Mouse (Mus musculus) naive thymus-derived CD4-positive, alpha-beta T cell, adult 2 months (primary cell): ENCODE results near the gene Troap.
A peak's percentile ranks its signal among the peaks of the same experiment; 100 is the strongest.

Source experiments
- DNase-seq: peaks from one replicate; pipeline ENCODE4 v3.0.0-alpha.2; 2011; ENCODE audit warnings: low read depth

Troap gene

DNA sequence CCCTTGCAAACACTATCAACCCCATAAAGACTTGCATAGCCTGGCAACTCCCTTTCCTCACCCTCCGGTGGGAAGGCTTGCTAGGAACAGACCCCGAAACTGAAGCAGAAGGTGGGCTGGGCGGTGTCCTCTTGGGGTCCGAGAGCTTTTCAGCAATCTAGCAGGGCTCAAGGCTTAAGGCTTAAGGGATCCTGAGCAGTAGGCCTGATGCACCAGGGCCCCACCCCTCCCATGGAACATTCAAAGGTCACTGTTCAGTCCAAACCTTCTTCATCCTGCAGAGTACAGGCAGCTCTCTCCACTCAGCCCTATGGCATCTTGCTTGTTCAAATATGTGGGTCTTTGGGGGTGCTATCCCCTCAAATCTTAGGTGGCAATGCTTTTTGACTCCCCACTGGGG is 11.6 kb downstream of the Troap start:
- DNase-seq: no peak

- peak; percentile 62 for DNase-seq
Measured at GRCm38 (mm10) chr15:99087253-99088075, 13.1 kb downstream of the Troap start, which contains the start of gene C1ql4. C1ql4 (minus strand) TSS chr15:99087817.

DNA sequence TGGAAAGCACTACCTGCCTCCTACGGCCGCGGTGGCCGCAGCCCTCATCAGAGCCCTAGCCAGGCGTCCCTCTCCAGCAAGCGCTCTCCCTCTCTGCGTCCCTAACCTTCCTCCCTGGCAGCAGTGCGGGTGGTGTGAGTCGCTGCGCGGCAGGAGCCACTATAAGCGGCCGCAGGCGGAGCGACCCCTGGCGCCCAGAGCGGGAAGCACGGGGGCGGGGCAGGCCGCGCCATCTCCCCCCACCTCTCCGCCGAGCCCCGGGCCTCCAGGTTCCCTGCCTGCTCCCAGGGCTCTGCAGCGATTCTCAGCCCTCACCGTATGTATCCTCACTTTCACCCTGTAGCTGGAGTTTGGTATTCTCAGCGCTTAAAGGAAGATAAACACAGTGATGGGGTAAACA is 13.9 kb downstream of the Troap start:
- peak; percentile 91 for DNase-seq

- DNase-seq: no peak
Measured at GRCm38 (mm10) chr15:99089069-99089468, 14.7 kb downstream of the Troap start.

GRCm38 (mm10) chr15:99092870-99093269 is 18.5 kb downstream of the Troap start, which contains the start of gene Dnajc22:
Dnajc22 (plus strand) TSS chr15:99093170.
- DNase-seq: no peak

GRCm38 (mm10) chr15:99093291-99094258 is 19.2 kb downstream of the Troap start:
- peak; percentile 58 for DNase-seq

DNA sequence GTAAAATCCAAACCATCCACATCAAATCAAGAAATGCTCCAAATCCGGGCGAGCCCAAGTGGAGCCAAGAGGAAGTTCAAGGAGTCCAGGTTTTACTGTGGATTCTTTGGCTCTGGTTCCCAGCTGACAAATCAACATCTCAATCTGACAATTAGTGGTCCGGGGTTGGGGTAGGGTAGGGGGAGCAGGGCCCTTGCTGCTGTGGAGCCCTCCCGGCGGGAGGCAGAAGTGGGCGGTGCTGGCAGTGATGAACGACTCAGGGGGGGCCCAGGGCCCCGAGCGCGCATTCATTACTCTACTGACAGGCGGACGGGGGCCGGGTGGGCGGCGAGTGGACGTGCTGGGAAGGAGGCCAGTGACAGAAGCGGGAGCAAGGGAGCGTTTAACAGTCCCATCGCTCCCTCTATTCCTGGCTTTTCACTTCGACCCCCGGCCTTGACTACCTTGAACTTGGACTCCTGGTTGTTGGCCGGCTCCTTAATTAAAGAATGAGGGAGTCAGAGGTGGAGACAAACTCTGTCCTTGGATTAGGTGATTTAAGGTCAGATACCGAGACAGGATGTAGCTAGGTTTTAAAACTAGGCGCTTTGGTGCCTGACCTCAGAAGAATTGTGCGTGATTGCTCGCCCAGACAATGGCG is 20.4 kb downstream of the Troap start:
- DNase-seq: no peak

DNA sequence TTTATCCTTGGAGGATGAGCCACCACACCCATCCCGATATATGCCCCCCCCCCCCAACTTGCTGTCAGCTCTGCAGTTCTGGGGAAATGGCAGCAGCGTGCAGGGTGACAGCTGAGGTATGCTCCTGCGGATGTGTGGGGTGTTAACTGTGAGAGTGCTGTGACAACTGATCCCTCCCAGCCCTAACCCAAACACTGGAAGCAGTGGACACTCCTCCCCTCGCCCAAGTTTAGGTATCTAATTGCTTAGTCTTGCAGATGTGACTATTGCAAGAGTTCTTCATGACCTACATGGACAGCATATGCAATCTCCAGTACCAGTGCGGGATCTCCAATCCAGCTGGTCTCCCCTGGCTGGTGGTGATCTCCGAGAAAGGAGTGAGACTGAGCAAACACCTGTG is 21.0 kb downstream of the Troap start:
- DNase-seq: peak; percentile 27

DNA sequence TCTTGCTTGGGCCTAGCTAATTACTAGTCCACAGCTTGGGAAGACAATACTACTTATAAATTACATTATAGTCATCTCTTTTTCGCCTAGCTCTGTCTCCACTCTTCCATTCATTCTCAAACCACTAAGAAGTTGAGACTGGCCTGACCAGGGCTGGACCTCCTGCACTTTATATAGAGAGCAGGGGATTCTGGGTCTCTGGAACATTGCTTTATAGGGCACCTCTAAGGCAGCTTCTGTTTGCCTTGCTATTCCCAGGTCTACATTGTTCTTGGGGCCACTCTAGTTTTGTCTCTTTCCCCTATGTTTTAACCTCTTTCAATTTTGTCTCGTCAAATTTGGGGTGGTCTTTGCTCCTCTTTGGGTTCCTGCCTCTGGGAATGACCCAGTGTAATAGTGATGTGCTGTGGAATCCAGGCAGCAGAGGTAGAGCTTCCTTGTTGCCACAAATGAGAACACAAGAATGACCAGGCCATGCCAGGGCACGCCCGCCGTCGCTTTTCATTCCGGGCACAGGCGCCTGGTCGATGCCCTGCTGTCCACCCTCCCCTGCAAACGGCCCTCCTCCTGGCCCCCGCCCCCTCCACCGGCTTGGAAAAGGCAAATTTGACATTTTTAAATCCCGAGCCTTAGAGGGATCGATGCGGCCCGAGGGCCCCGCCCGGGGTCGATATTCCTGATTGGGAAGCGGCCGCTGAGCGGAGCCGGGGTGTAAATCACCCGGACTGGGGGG is 21.9 kb downstream of the Troap start:
- no peak for DNase-seq

DNA sequence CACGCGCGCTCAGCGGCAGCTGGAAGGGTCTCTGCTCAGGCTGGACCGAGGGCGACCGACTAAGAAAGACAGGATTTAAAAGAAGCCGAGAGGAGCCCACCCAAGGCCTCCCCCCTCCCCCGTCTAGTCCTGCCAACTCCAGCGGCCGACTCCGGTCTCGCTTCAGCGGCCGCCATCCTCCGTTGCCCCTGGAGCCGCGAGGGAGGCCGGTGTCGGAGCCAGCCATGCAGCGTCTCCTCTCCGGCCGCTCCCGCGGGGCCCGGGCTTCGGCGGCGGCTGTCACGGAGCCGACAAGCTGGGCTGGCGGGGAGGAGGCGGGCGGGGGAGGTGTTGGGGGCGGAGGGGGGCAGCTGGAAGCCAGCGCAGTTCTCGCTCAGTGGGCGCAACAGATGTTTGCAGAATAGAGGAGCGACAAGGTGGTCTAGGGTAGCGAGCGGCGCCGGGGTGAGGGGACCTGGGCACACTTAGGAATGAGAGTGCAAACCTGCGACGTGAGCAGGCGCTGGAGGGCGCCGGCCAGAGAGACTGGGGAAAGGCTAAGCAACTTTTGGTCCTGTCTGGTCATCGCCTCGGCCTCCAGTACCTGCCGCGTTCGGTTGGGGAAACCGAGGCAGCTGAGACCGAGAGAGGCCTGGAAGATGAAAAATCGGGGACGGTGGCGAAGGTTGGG is 22.6 kb downstream of the Troap start:
- peak; percentile 32 for DNase-seq

DNA sequence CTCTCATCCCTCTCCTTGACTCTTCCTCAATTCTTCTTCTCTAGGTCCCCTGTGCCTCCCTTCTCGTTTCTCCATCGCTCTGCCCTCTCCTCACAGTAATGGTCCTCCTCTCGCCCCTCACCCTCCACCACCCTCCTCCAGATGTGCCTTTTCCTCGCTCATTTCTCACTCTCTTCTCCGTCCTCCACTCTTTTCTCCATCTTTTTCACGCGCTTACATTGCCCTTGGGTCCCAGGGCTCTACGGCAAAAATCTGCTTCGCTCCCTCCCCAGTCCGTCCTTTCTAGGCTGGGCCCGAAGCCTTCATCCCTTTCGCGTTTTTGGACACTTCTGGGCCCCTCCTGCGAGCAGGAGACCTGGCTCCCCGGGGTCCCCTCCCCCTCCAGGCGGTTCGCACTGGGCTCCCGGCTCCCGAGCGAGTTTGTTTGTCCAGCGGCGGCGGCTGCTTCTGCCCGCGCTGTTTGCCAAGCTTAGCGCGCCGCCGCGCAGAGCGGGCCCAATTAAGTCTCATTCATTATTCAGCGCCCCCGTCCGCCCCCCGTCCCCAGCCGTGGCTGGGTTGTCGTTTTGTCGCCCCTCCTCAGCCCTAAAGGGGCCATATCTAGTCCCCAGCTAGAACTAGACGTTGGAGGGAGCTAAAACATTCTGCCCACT is 23.6 kb downstream of the Troap start:
- no peak for DNase-seq

DNA sequence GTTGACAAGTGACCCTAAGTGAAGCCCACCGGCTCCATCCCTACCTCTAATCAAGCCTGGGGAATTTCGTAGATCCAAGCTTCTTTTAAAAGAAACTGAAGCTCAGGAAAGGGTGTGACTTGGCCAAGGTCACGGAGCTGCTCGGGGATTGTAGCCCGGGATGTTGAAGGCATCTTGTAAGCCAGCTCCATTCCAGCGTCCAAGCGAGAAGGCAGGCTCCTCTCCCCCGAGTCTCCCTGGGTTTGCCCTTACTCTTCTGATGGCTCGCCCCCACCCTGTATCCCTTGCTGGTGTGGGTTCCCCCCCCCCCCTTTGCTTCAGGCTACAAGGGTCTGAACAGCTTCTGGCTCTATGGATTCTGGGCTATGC is 24.1 kb downstream of the Troap start:
- DNase-seq: no peak

DNA sequence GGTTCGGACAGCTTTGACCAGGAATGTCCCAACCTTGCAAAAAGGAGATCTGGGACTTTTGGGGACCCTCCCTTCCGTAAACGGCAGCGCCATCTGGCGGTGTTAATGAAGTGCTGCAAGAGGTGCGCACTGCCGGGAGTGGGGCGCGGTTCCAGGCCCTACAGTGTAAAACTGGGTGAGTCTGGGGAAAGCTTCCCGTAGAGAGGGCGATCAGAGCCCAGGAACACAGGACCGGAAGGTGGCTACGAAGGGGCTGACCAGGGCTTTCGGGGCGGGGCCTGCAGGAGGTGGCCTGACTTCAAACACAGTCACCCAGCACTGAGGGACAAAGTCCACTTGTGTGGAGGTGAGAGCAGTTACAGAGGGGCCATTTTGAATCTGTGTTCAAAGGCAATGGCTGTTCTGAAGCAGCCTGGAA is 24.8 kb downstream of the Troap start:
- peak; percentile 65 for DNase-seq

DNA sequence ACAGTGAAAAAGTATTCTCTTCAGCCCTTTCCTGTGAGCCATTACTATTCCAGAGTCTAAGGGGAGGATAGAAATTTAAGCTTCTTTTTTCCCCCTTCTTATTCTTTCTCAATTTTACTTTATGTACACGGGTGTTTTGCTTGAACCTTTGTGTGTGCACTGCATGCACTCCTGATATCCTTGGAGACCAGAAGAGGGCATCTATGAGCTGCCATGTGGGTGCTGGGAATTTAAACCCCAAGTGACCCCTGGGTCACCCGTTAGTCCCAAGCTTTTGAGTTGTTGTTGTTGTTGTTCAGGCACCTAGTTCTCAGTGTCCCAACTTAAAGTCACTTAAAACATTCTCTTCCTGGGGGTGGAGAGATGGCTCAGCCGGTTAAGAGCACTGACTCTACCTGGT is 25.6 kb downstream of the Troap start:
- DNase-seq: no peak

DNA sequence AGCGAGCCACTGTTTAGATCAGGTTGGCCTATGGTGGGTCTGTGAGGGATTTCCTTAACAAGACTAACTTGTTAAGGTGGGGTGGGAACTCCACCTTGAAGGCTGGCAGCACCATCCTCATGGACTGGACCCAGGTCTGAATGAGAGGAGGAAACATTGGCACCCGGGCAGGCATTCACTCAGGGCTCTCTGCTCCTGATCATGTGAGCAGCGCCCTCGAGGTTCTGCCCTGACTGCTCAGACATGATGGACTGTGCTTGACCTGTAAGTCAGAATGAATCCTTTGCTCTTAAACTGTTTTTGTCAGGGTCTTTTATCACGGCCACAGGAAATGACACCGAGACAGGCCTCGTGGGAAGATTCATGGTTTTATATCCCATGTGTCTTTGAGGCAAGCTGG is 30.9 kb downstream of the Troap start:
- no peak for DNase-seq

GRCm38 (mm10) chr15:99107866-99108265 is 33.5 kb downstream of the Troap start:
- peak; percentile 61 for DNase-seq

DNA sequence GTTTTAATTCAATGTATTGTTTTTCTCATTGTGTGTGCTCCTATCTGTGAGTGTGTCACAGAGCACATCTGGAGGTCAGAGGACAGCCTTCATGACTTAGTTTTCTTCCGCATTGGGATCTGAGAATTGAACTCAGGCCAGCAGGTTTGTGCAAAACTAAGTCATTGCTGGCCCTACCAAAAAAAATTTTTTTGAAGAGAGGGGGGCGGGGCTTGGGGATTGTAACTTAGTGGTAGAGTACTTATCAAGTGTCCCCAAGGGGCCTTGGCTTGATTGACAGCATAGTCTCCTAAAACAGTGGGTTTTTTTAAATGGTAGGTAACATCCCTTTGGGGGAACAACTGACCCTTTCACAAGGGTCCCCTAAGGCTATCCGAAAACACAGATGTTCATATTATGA is 36.8 kb downstream of the Troap start:
- no peak for DNase-seq

DNA sequence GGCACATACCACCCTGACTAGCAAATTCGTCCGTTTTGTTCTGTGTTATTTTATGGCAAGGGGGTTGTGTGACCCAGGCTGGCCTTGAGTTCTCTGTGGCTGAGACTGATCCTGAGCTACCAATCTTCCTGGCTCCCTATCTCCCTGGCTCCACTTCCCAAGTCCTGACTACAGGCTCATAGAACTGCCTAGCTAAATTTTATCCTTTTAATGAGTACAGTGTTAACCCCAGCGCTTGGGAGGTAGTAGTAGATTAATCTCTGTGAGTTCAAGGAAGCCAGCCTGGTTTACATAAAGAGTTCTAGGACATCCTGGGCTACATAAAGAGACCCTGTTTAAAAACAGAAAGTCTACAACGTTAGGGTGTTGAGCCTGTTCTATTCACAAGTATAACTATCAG is 37.4 kb downstream of the Troap start:
- no peak for DNase-seq

DNA sequence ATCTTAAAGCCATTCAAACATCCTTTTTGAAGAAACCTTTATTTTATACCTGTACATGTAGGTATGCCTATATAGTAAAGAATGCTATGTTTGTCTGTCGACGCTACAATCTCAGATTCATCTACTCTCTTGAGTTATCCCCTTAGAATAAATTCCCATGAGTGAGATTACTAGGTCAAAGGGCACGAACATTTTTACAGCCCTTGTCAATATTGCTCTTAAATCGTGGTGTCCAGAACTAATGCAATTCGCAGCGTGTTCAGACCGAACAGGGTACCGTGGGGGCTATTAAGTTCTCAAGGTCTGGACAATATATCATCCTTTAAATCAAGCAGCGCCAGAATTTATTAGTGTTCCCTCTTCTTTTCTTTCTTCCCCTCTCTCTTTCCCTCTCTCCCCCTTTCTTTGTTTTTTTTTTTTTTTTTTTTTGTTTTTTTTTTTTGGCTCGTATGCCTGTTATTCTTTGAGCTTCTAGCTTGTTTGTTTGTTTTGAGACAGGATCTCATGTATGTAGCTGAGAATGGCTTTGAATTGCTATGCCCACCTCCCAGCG is 38.5 kb downstream of the Troap start:
- no peak for DNase-seq

GRCm38 (mm10) chr15:99113396-99113975 is 39.1 kb downstream of the Troap start:
- peak; percentile 42 for DNase-seq
